Mouse (Mus musculus) C2C12 (cell line): ENCODE results near the gene Rap1gds1.

Experiments used
- CEBPB ChIP-seq: IDR thresholded peaks from one replicate; pipeline ENCODE4 v1.6.1; 2011; ENCODE audit warnings: low read depth, mild to moderate bottlenecking, control low read depth, moderate library complexity
- CTCF ChIP-seq: IDR thresholded peaks from one replicate; pipeline ENCODE4 v1.5.1; 2011; ENCODE audit not compliant: control insufficient read depth, insufficient read depth, insufficient read length
- MYOD1 ChIP-seq: IDR thresholded peaks from one replicate; pipeline ENCODE4 v1.6.1; 2011; ENCODE audit warnings: low read depth; ENCODE audit not compliant: control insufficient read depth, insufficient read length
- MYOG ChIP-seq: IDR thresholded peaks from one replicate; pipeline ENCODE4 v1.6.1; 2011; ENCODE audit not compliant: control insufficient read depth, insufficient read length; ENCODE audit errors: extremely low read depth
- USF1 ChIP-seq: IDR thresholded peaks from one replicate; pipeline ENCODE4 v1.6.1; 2011; ENCODE audit warnings: low read depth, mild to moderate bottlenecking, control low read depth, moderate library complexity

- TF ChIP-seq MYOG, result no peak
- TF ChIP-seq CTCF, result no peak
- no peak for TF ChIP-seq USF1
- TF ChIP-seq MYOD1, result no peak
- no peak for TF ChIP-seq CEBPB
These were observed 148.8 kb downstream of the Rap1gds1 start for GRCm38 (mm10) chr3:138926161-138926560.
